Comparison of ENCODE assay signal across 18 mouse cellular contexts in genomic region chr7:143033581-143033980, GRCm38 (mm10). TPM values are rescaled to one million over a fixed set of nuclear protein-coding genes. Genes with fewer than 3 reads are reported as not detected.
DNase-seq lines count a peak whose midpoint lies in the region; TF ChIP-seq lines count a peak whose summit lies in the region.
"Had no signal": no experiment of that assay in that cellular context is flagged by ENCODE, and none has a peak within 500 bp of the region (broad histone marks: within the 10 kb centered on the region; RNA-seq: fewer than 3 reads in every experiment).

No protein-coding gene starts in this region.

- peak; percentile 31 for DNase-seq in adrenal gland, postnatal 14 days
- no peak for DNase-seq in adrenal gland, postnatal 25 days
- peak; percentile 61 for DNase-seq in gastrocnemius, adult 2 months
- no peak for DNase-seq in gastrocnemius, postnatal 4 days (ENCODE audit: low spot score in 2 of 2)
- peak; percentile 41 for DNase-seq in kidney, postnatal 14 days
- DNase-seq in kidney, postnatal 36 days = no peak
- peak; percentile 53 for DNase-seq in adipocyte (ENCODE audit: low spot score)
- DNase-seq: B cell, adult 2 months; gastrocnemius, postnatal 25 days; left cerebral cortex, postnatal 4 days; liver; right cerebral cortex, postnatal 4 days; thymus, adult 2 months had no signal

- H3K27ac ChIP-seq in gastrocnemius, adult 2 months = peak overlapping the region; percentile 52
- H3K27ac ChIP-seq: embryonic facial prominence, embryonic 10.5 days; forebrain, embryonic 13.5 days; heart, embryonic 13.5 days; macrophage; midbrain, embryonic 10.5 days had no signal

- intact Hi-C loops in gastrocnemius, adult 2 months (cut with DNase I) = no loop called here

- no peak overlapping the region for H3K4me3 ChIP-seq in gastrocnemius, adult 2 months
- H3K4me3 ChIP-seq: embryonic facial prominence, embryonic 10.5 days; forebrain, embryonic 13.5 days; heart, embryonic 13.5 days; midbrain, embryonic 10.5 days had no signal

- TF ChIP-seq CTCF in gastrocnemius, adult 2 months (IDR thresholded peaks at IDR 0.05) = no peak

RNA-seq across cellular contexts. Expression of gene Cd81, which starts 19.0 kb away (rescaled TPM):
- total RNA-seq in adrenal gland, postnatal 14 days (2021) = 536 and 561 TPM in 2 replicates
- total RNA-seq in adrenal gland, postnatal 25 days (2021) = 757 and 789 TPM in 2 replicates
- 100 to 1,000 TPM; 100 to 129 TPM for total RNA-seq in gastrocnemius, adult 2 months (2021)
- total RNA-seq in gastrocnemius, postnatal 4 days (2021) = 100 to 1,000 TPM; 347 to 375 TPM

RNA-seq across cellular contexts. Expression of gene Tspan32, which starts 28.7 kb away (rescaled TPM):
- 2.0 and 8.6 TPM in 2 replicates for total RNA-seq in adrenal gland, postnatal 14 days (2021)
- total RNA-seq in adrenal gland, postnatal 25 days (2021) = 0.21 TPM in 1 of 2 replicates, not detected in the other
- under 1 TPM; 0.23 to 0.39 TPM for total RNA-seq in gastrocnemius, adult 2 months (2021)
- under 1 TPM; 0.88 to 0.96 TPM for total RNA-seq in gastrocnemius, postnatal 4 days (2021)
- total RNA-seq: left cerebral cortex, postnatal 4 days had no signal

RNA-seq across cellular contexts. Expression of gene Tssc4, which starts 35.5 kb away (rescaled TPM):
- total RNA-seq in adrenal gland, postnatal 14 days (2021) = 32.2 and 33.3 TPM in 2 replicates
- 32.2 and 32.7 TPM in 2 replicates for total RNA-seq in adrenal gland, postnatal 25 days (2021)
- total RNA-seq in gastrocnemius, adult 2 months (2021) = 1 to 10 TPM; 6.6 to 8.2 TPM
- 10 to 100 TPM; 24.5 to 26.8 TPM for total RNA-seq in gastrocnemius, postnatal 4 days (2021)

Comparison
In these comparisons a context has a peak if more than half of its experiments do, and no peak if none do; other contexts are left out.
1. DNase-seq: peak in adrenal gland, postnatal 14 days (single experiment), gastrocnemius, adult 2 months (single experiment), kidney, postnatal 14 days (single experiment) and adipocyte (single experiment); none in adrenal gland, postnatal 25 days (single experiment), gastrocnemius, postnatal 4 days (0 of 2) and kidney, postnatal 36 days (0 of 2).